Mouse (Mus musculus) CH12.LX (cell line): ENCODE measurements around the gene Ndufaf7. TPM values are rescaled to one million over a fixed set of nuclear protein-coding genes. Genes with fewer than 3 reads are reported as not detected.

Experiments
- DNase-seq: peaks from one replicate; pipeline ENCODE4 v3.0.0-alpha.2; 2013; ENCODE audit errors: extremely low read depth
- H3K27ac ChIP-seq: 2 replicates; pipeline ENCODE4 v1.5.1; 2012; ENCODE audit warnings: low read depth, mild to moderate bottlenecking, control low read depth, moderate library complexity; ENCODE audit not compliant: insufficient read depth
- H3K27me3 ChIP-seq: replicated peaks from 2 replicates; pipeline ENCODE3; 2012; ENCODE audit warnings: inconsistent platforms
- H3K36me3 ChIP-seq, 2 experiments: replicated peaks in 1 of 2; 2 replicates each; pipeline versions ENCODE3 to v1.6.1; 2012; ENCODE audit warnings: inconsistent platforms in 1 of 2, low read length in 1 of 2, mild to moderate bottlenecking in 1 of 2, mixed read lengths in 1 of 2, moderate library complexity in 1 of 2; ENCODE audit not compliant: control insufficient read depth in 1 of 2, insufficient read depth in 1 of 2
- H3K4me1 ChIP-seq, 2 experiments: 2 replicates each; pipeline ENCODE4 v1.6.1; 2012; ENCODE audit warnings: inconsistent platforms in 1 of 2, moderate library complexity in 1 of 2; ENCODE audit not compliant: insufficient read depth in 2 of 2, control insufficient read depth in 1 of 2
- H3K4me2 ChIP-seq: 2 replicates; pipeline ENCODE4 v1.6.1; 2012; ENCODE audit warnings: low read depth, mild to moderate bottlenecking, control low read depth; ENCODE audit not compliant: poor library complexity, insufficient read depth, severe bottlenecking
- H3K4me3 ChIP-seq, 3 experiments: fragments of 150-350 bp in 1 of 3; sonication (generic) in 1 of 3; replicated peaks in 1 of 3; 2 replicates each; pipeline versions ENCODE3 to v1.5.1; 2011 to 2012; ENCODE audit warnings: low read depth in 2 of 3, low read length in 2 of 3, mild to moderate bottlenecking in 2 of 3, moderate library complexity in 2 of 3, control low read depth in 1 of 3, improper control_type of control experiment in 1 of 3, inconsistent platforms in 1 of 3, mixed read lengths in 1 of 3; ENCODE audit not compliant: poor library complexity in 1 of 3
- H3K79me2 ChIP-seq: replicated peaks from 2 replicates; pipeline ENCODE4 v1.6.1; 2012; ENCODE audit warnings: mild to moderate bottlenecking, moderate library complexity; ENCODE audit not compliant: control insufficient read depth, poor library complexity, insufficient read depth, severe bottlenecking; ENCODE audit errors: extremely low read depth
- H3K9ac ChIP-seq: 2 replicates; pipeline ENCODE4 v1.6.1; 2012; ENCODE audit warnings: low read depth, mild to moderate bottlenecking, control low read depth, moderate library complexity; ENCODE audit not compliant: insufficient read depth
- H3K9me3 ChIP-seq: replicated peaks from 2 replicates; pipeline ENCODE3; 2012; ENCODE audit warnings: low read length, inconsistent platforms, mixed read lengths
- CHD1 ChIP-seq: IDR thresholded peaks from 2 replicates; pipeline ENCODE4 v1.6.1; 2012; ENCODE audit warnings: low read depth, low read length, improper control_type of control experiment, inconsistent platforms
- CHD2 ChIP-seq: IDR thresholded peaks from 2 replicates; pipeline ENCODE4 v1.6.1; 2011; ENCODE audit warnings: low read length, improper control_type of control experiment
- E2F4 ChIP-seq: IDR thresholded peaks from 2 replicates; pipeline ENCODE4 v1.6.1; 2011; ENCODE audit warnings: low read depth, low read length, improper control_type of control experiment; ENCODE audit not compliant: insufficient replicate concordance
- GABPA ChIP-seq: IDR thresholded peaks from 2 replicates; pipeline ENCODE4 v1.6.1; 2012; ENCODE audit warnings: low read depth, low read length, improper control_type of control experiment, inconsistent platforms; ENCODE audit not compliant: insufficient replicate concordance
- HCFC1 ChIP-seq: IDR thresholded peaks from 2 replicates; pipeline ENCODE4 v1.6.1; 2012; ENCODE audit warnings: low read depth, mild to moderate bottlenecking, inconsistent platforms, low read length, improper control_type of control experiment
- JUN ChIP-seq: IDR thresholded peaks from 2 replicates; pipeline ENCODE4 v1.6.1; 2011; ENCODE audit warnings: low read depth, mild to moderate bottlenecking, low read length, improper control_type of control experiment, moderate library complexity; ENCODE audit not compliant: insufficient read depth
- JUND ChIP-seq: conservative IDR thresholded peaks from 2 replicates; pipeline ENCODE4 v1.6.1; 2011; ENCODE audit warnings: low read depth, low read length, improper control_type of control experiment
- KAT2A ChIP-seq: IDR thresholded peaks from 2 replicates; pipeline ENCODE4 v1.6.1; 2012; ENCODE audit warnings: low read length, improper control_type of control experiment, inconsistent platforms; ENCODE audit not compliant: insufficient replicate concordance
- MAFK ChIP-seq: IDR thresholded peaks from 2 replicates; pipeline ENCODE4 v1.6.1; 2011; ENCODE audit warnings: low read length, improper control_type of control experiment; ENCODE audit not compliant: insufficient replicate concordance
- MAX ChIP-seq: IDR thresholded peaks from 2 replicates; pipeline ENCODE4 v1.6.1; 2011; ENCODE audit warnings: low read length, improper control_type of control experiment
- MEF2A ChIP-seq: IDR thresholded peaks from 2 replicates; pipeline ENCODE4 v1.6.1; 2014; ENCODE audit warnings: low read depth, mild to moderate bottlenecking, inconsistent platforms, low read length, improper control_type of control experiment, borderline replicate concordance
- MXI1 ChIP-seq: IDR thresholded peaks from 2 replicates; pipeline ENCODE4 v1.6.1; 2011; ENCODE audit warnings: mild to moderate bottlenecking, low read depth, low read length, improper control_type of control experiment
- MYC ChIP-seq: IDR thresholded peaks from 2 replicates; pipeline ENCODE4 v1.6.1; 2011; ENCODE audit warnings: low read depth, mild to moderate bottlenecking, improper control_type of control experiment, low read length
- NELFE ChIP-seq: IDR thresholded peaks from 2 replicates; pipeline ENCODE4 v1.6.1; 2011; ENCODE audit warnings: low read depth, low read length, improper control_type of control experiment
- RAD21 ChIP-seq: IDR thresholded peaks from 2 replicates; pipeline ENCODE4 v1.6.1; 2011; ENCODE audit warnings: low read depth, mild to moderate bottlenecking, low read length, improper control_type of control experiment, moderate library complexity
- SIN3A ChIP-seq: IDR thresholded peaks from 2 replicates; pipeline ENCODE4 v1.6.1; 2012; ENCODE audit warnings: low read length, improper control_type of control experiment, inconsistent platforms
- SMC3 ChIP-seq: IDR thresholded peaks from 2 replicates; pipeline ENCODE4 v1.6.1; 2011; ENCODE audit warnings: low read depth, low read length, improper control_type of control experiment
- TBP ChIP-seq: conservative IDR thresholded peaks from 2 replicates; pipeline ENCODE4 v1.6.1; 2011; ENCODE audit warnings: low read depth, low read length, improper control_type of control experiment
- UBTF ChIP-seq: IDR thresholded peaks from 2 replicates; pipeline ENCODE4 v1.6.1; 2012; ENCODE audit warnings: low read depth, mild to moderate bottlenecking, inconsistent platforms, low read length, improper control_type of control experiment, moderate library complexity
- USF2 ChIP-seq: conservative IDR thresholded peaks from 2 replicates; pipeline ENCODE4 v1.6.1; 2011; ENCODE audit warnings: low read depth, low read length, improper control_type of control experiment
- ZC3H11A ChIP-seq: IDR thresholded peaks from 2 replicates; pipeline ENCODE4 v1.6.1; 2012; ENCODE audit warnings: low read depth, mild to moderate bottlenecking, inconsistent platforms, low read length, improper control_type of control experiment
- ZKSCAN1 ChIP-seq: IDR thresholded peaks from 2 replicates; pipeline ENCODE4 v1.6.1; 2012; ENCODE audit warnings: low read depth, inconsistent platforms, low read length, improper control_type of control experiment, borderline replicate concordance
- ZMIZ1 ChIP-seq: IDR thresholded peaks from 2 replicates; pipeline ENCODE4 v1.6.1; 2012; ENCODE audit warnings: low read depth, mild to moderate bottlenecking, inconsistent platforms, low read length, improper control_type of control experiment
- ZNF384 ChIP-seq: IDR thresholded peaks from 2 replicates; pipeline ENCODE4 v1.6.1; 2012; ENCODE audit warnings: low read depth, low read length, improper control_type of control experiment, inconsistent platforms
- dilution Hi-C: fragments of 300-500 bp; cut with MboI; formaldehyde crosslinking; loops from 2 replicates; pipeline ENCODE4 v1.14.3; 2020; ENCODE audit warnings: low sequenced_read_pairs; ENCODE audit not compliant: extremely low pct_unique_long_range_greater_than_20kb, extremely low pct_ligation_motif_present
- in situ Hi-C: fragments of 300-500 bp; cut with MboI; formaldehyde crosslinking; loops from 3 replicates; pipeline ENCODE4 v1.14.3; 2019; ENCODE audit warnings: low sequenced_read_pairs, low pct_ligation_motif_present, low pct_unique_long_range_greater_than_20kb, mixed read lengths
- polyA plus RNA-seq: library from polyadenylated mRNA; unstranded; fragments of >175 nt; gene quantifications from 2 replicates; pipeline ENCODE4 v1.2.1, GENCODE M21; 2012; ENCODE audit warnings: low read depth; ENCODE audit not compliant: insufficient read length
- total RNA-seq, 2 experiments: library from RNA; depleted of rRNA; stranded (reverse); fragments of 300-350 nt in 1 of 2; fragments of >200 nt in 1 of 2; gene quantifications; 2 replicates each; pipeline ENCODE4 v1.2.3; 2012 to 2014

Gene Ndufaf7
- total and polyA plus RNA-seq, 3 experiments, result 41.7 to 54.1 (median 42.4) TPM

DNA sequence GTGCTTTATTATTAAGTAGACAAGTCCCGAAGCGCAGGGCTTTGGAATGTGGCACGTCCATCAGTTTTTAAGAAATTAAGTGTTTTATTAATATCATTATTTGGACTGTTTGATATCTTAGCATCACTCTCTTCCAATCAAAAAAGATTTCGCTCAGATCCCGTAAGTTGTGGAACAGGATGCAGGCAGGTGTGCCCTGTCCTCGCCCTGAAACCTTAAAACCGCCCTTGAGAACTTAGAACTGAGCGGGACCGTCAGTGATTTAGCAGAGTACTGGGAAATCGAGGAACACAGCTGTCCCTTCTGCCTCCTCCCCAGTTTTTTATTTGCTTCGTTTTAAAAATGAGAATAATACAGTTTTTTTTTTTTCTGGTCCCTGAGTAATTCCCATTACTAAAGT is 20.0 kb upstream of the Ndufaf7 start:
- no peaks in the 10 kb centered on the region for H3K27me3 ChIP-seq
- DNase-seq, result no peak
- H3K79me2 ChIP-seq, result no peaks in the 10 kb centered on the region
- H3K4me2 ChIP-seq, result peak overlapping the region; percentile 74
- H3K4me1 ChIP-seq, result peaks cover 2 to 17% of the 10 kb centered on the region in 2 experiments; a peak in 2 of 4 replicates
- no peaks in the 10 kb centered on the region for H3K9me3 ChIP-seq
- H3K4me3 ChIP-seq, result peak overlapping the region; percentile 74 to 91 (median 84)
- no peak for TF ChIP-seq NELFE
- TF ChIP-seq TBP, result 0 out of 2 replicates have a peak, but pooled peaks have one; percentile 3
- TF ChIP-seq SIN3A, result 0 out of 2 replicates have a peak, but pooled peaks have one; percentile 11
- no peak for TF ChIP-seq MAX
- TF ChIP-seq JUND, result no peak
- TF ChIP-seq ZNF384, result no peak
- TF ChIP-seq RAD21, result no peak
- TF ChIP-seq HCFC1, result no peak
- no peak for TF ChIP-seq E2F4
- TF ChIP-seq UBTF, result no peak
- TF ChIP-seq ZC3H11A, result no peak
- TF ChIP-seq MEF2A, result no peak
- peak; percentile 2; the same call in 1 of the 2 replicates for TF ChIP-seq MXI1
- no peak for TF ChIP-seq MAFK
- no peak for TF ChIP-seq JUN
- TF ChIP-seq CHD2, result no peak
- no peak for TF ChIP-seq GABPA
- TF ChIP-seq ZMIZ1, result no peak
- TF ChIP-seq CHD1, result no peak; the same call in 1 of the 2 replicates
- TF ChIP-seq MYC, result no peak
- no peak for TF ChIP-seq KAT2A
- TF ChIP-seq USF2, result no peak
- no peak for TF ChIP-seq SMC3
- TF ChIP-seq ZKSCAN1, result no peak
- TF ChIP-seq, all 38 proteins: peak for 3
- Histone ChIP-seq H3K36me3 (peaks cover 32 to 38% of the 10 kb centered on the region in 2 experiments), H3K9ac (peak overlapping the region; percentile 76), H3K27ac (peak overlapping the region; percentile 56; the same call in 1 of the 2 replicates)
- in situ Hi-C loops, result loop anchor here (5.0 kb wide), 1 partner anchor 35 kb away; the partner anchor contains the start of gene Eif2ak2
- dilution Hi-C loops, result no loop called here
